8 mouse cellular contexts compared by ENCODE assay signal in the genomic region with DNA sequence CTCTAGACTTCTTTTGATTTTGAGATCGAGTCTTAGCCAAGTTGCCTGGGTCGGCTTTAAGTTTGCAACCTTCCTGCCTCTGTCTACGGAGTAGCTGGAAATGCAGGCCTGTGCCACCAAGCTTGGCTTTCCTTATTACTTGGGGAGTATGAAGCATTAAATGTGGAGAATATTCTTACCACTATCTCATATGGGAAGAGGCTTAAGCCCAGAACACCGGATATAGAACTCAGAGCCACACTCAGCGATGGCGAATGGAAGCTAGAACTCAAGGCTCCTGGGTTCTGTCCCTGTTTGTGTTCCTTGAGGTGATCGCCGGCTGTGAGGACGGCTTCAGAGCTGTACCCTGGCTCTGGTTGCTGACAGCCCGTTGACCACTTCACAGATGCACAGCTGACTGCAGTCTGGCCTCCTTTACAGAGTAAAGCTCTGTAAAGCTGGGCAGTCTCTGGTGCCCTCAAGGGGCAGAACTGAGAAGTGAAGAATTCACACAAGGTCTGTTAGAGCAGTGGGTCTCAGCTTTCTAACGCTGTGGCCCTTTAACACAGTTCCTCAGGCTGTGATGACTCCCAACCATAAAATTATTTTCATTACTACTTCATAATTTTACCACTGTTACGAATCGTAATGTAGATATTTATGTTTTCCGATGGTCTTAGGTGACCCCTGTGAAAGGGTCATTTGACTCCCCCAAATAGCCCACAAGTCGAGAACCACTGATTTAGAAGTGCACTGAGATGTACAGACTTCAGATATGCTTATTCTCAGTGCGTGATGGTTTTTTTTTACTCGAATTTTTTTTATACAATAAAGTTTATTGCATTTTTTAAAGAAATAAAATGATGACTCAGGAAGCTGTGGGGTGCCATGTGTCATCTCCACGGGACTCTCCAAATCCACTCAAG. TPM values are rescaled to one million over a fixed set of nuclear protein-coding genes. Genes with fewer than 3 reads are reported as not detected.
DNase-seq lines count a peak whose midpoint lies in the region; ATAC-seq and TF ChIP-seq lines count a peak whose summit lies in the region.

No protein-coding gene starts in this region.

- TF ChIP-seq CTCF in E14TG2a.4 (conservative IDR thresholded peaks at IDR 0.05; ENCODE audit: low read length) = peak; percentile 43
- TF ChIP-seq CTCF in brain, embryonic 14.5 days (IDR thresholded peaks at IDR 0.05; ENCODE audit: borderline replicate concordance, extremely low read depth, insufficient read depth, insufficient read length) = peak; percentile 89
- peak; percentile 97 for TF ChIP-seq CTCF in heart, postnatal 0 days (IDR thresholded peaks at IDR 0.05; ENCODE audit: low read depth)
- TF ChIP-seq CTCF in liver, embryonic 14.5 days (IDR thresholded peaks at IDR 0.05; ENCODE audit: low read depth) = peak; percentile 92

- TF ChIP-seq POLR2A in brain, embryonic 14.5 days (IDR thresholded peaks at IDR 0.05; ENCODE audit: borderline replicate concordance, extremely low read depth, insufficient read depth, insufficient read length, poor library complexity, severe bottlenecking) = no peak

- peak; percentile 86 for DNase-seq in brain, embryonic 14.5 days (ENCODE audit: low read depth)
- peak; percentile 88 for DNase-seq in heart, postnatal 0 days (ENCODE audit: low spot score)
- peak; percentile 68 to 84 for DNase-seq in kidney, postnatal 36 days
- DNase-seq in liver, embryonic 14.5 days (ENCODE audit: low read depth in 3 of 3, low spot score in 3 of 3) = no peak
- peak; percentile 23 for DNase-seq in testis, postnatal 14 days (ENCODE audit: low spot score)

- no peak overlapping the region for H3K27ac ChIP-seq in heart, postnatal 0 days (ENCODE audit: low read depth)
- no peak overlapping the region for H3K27ac ChIP-seq in liver, embryonic 14.5 days
- H3K27ac ChIP-seq in neural tube, embryonic 13.5 days (replicated peaks) = no peak overlapping the region

- H3K36me3 ChIP-seq in E14TG2a.4 (ENCODE audit: insufficient read depth, low read length) = no peaks in the 10 kb centered on the region
- no peaks in the 10 kb centered on the region for H3K36me3 ChIP-seq in heart, postnatal 0 days (replicated peaks; ENCODE audit: control insufficient read depth, insufficient read depth, low read length)
- H3K36me3 ChIP-seq in liver, embryonic 14.5 days (replicated peaks; ENCODE audit: control insufficient read depth, insufficient read depth, low read depth) = no peaks in the 10 kb centered on the region
- no peaks in the 10 kb centered on the region for H3K36me3 ChIP-seq in neural tube, embryonic 13.5 days

- ATAC-seq in erythroid progenitor cell, adult 5-6 weeks (replicated peaks; ENCODE audit: low FRiP score, poor library complexity, severe bottlenecking) = peak; percentile 55
- ATAC-seq in heart, postnatal 0 days (ENCODE audit: insufficient read depth, low read depth) = peak; percentile 82
- ATAC-seq in liver, embryonic 14.5 days (ENCODE audit: insufficient read depth) = no peak
- ATAC-seq in neural tube, embryonic 13.5 days (ENCODE audit: low read depth) = peak; percentile 97

- no peaks in the 10 kb centered on the region for H3K4me1 ChIP-seq in E14TG2a.4 (replicated peaks; ENCODE audit: low read depth, low read length)
- H3K4me1 ChIP-seq in heart, postnatal 0 days (ENCODE audit: control insufficient read depth, insufficient read depth) = no peaks in the 10 kb centered on the region
- peaks cover 33 to 35% of the 10 kb centered on the region in 2 experiments for H3K4me1 ChIP-seq in liver, embryonic 14.5 days (replicated peaks; ENCODE audit: control insufficient read depth in 2 of 2, insufficient read depth in 2 of 2, low read length in 1 of 2)
- no peaks in the 10 kb centered on the region for H3K4me1 ChIP-seq in neural tube, embryonic 13.5 days (replicated peaks)

- H3K4me3 ChIP-seq in E14TG2a.4 (replicated peaks; ENCODE audit: low read length) = no peak overlapping the region
- no peak overlapping the region for H3K4me3 ChIP-seq in heart, postnatal 0 days (ENCODE audit: low read depth, low read length)
- H3K4me3 ChIP-seq in liver, embryonic 14.5 days (ENCODE audit: insufficient read depth in 1 of 2, low read depth in 2 of 2, low read length in 2 of 2) = no peak overlapping the region
- no peak overlapping the region for H3K4me3 ChIP-seq in neural tube, embryonic 13.5 days

- no peak for TF ChIP-seq EP300 in heart, postnatal 0 days (IDR thresholded peaks at IDR 0.05; ENCODE audit: low read depth)
- TF ChIP-seq EP300 in liver, embryonic 14.5 days (IDR thresholded peaks at IDR 0.05; ENCODE audit: low read depth) = no peak

- WGBS in heart, postnatal 0 days = 54% methylated on average over 18 of the region's 18 CpGs
- WGBS in liver, embryonic 14.5 days (ENCODE audit: insufficient replicate concordance) = 59% methylated on average over 18 of the region's 18 CpGs
- 61% methylated on average over 18 of the region's 18 CpGs for WGBS in neural tube, embryonic 13.5 days

- no peaks in the 10 kb centered on the region for H3K27me3 ChIP-seq in E14TG2a.4 (ENCODE audit: insufficient read depth, low read length)
- H3K27me3 ChIP-seq in heart, postnatal 0 days (ENCODE audit: control insufficient read depth, insufficient read depth, low read length) = no peaks in the 10 kb centered on the region
- no peaks in the 10 kb centered on the region for H3K27me3 ChIP-seq in liver, embryonic 14.5 days (ENCODE audit: control insufficient read depth, insufficient read depth, low read length)
- no peaks in the 10 kb centered on the region for H3K27me3 ChIP-seq in neural tube, embryonic 13.5 days

- H3K9ac ChIP-seq in heart, postnatal 0 days (replicated peaks; ENCODE audit: low read depth, low read length) = no peak overlapping the region
- no peak overlapping the region for H3K9ac ChIP-seq in liver, embryonic 14.5 days (replicated peaks)
- H3K9ac ChIP-seq in neural tube, embryonic 13.5 days = no peak overlapping the region

- H3K4me2 ChIP-seq in heart, postnatal 0 days (ENCODE audit: low read depth, low read length) = no peak overlapping the region; the same call in 1 of the 2 replicates
- H3K4me2 ChIP-seq in liver, embryonic 14.5 days (ENCODE audit: low read depth) = no peak overlapping the region
- no peak overlapping the region for H3K4me2 ChIP-seq in neural tube, embryonic 13.5 days

- H3K9me3 ChIP-seq in E14TG2a.4 (ENCODE audit: low read length) = no peaks in the 10 kb centered on the region
- no peaks in the 10 kb centered on the region for H3K9me3 ChIP-seq in heart, postnatal 0 days (replicated peaks; ENCODE audit: control insufficient read depth, low read length)
- H3K9me3 ChIP-seq in liver, embryonic 14.5 days (ENCODE audit: control insufficient read depth, low read length) = no peaks in the 10 kb centered on the region
- no peaks in the 10 kb centered on the region for H3K9me3 ChIP-seq in neural tube, embryonic 13.5 days

RNA-seq across cellular contexts. Expression of a gene that starts 23.6 kb away (rescaled TPM):
- 16.8 and 18.5 TPM in 2 replicates for polyA plus RNA-seq in brain, embryonic 14.5 days (2012; rRNA removed)
- total RNA-seq in erythroid progenitor cell, adult 5-6 weeks (2015; ENCODE audit: low replicate concordance) = 38.1 and 70.6 TPM in 2 replicates
- 58.3 and 76.5 TPM in 2 replicates for total RNA-seq in erythroid progenitor cell, adult 5-6 weeks (2017; ENCODE audit: low replicate concordance)
- 0.99 and 22.1 TPM in 2 replicates for total RNA-seq in heart, postnatal 0 days (2014; rRNA removed; ENCODE audit: low replicate concordance)
- polyA plus RNA-seq in heart, postnatal 0 days (2015; fragmentation: Nextera tagmentation; extraction: Ambion mirVana) = 7.7 and 10.3 TPM in 2 replicates
- polyA plus RNA-seq in liver, embryonic 14.5 days (2012; rRNA removed) = 1.8 and 2.6 TPM in 2 replicates
- 2.2 and 3.8 TPM in 2 replicates for polyA plus RNA-seq in liver, embryonic 14.5 days (2014; fragmentation: Nextera tagmentation; extraction: Ambion mirVana)
- polyA plus RNA-seq in neural tube, embryonic 13.5 days (2015; fragmentation: Nextera tagmentation; extraction: Ambion mirVana) = 17.6 and 17.9 TPM in 2 replicates

RNA-seq across cellular contexts. Expression of a gene that starts 31.1 kb away (rescaled TPM):
- polyA plus RNA-seq in brain, embryonic 14.5 days (2012; rRNA removed) = 6.5 and 6.7 TPM in 2 replicates
- 0.42 and 4.0 TPM in 2 replicates for total RNA-seq in erythroid progenitor cell, adult 5-6 weeks (2015; ENCODE audit: low replicate concordance)
- total RNA-seq in erythroid progenitor cell, adult 5-6 weeks (2017; ENCODE audit: low replicate concordance) = 0.83 and 3.0 TPM in 2 replicates
- total RNA-seq in heart, postnatal 0 days (2014; rRNA removed; ENCODE audit: low replicate concordance) = 63.0 and 76.5 TPM in 2 replicates
- polyA plus RNA-seq in heart, postnatal 0 days (2015; fragmentation: Nextera tagmentation; extraction: Ambion mirVana) = 19.3 and 26.3 TPM in 2 replicates
- polyA plus RNA-seq in liver, embryonic 14.5 days (2012; rRNA removed) = 0.73 and 0.74 TPM in 2 replicates
- polyA plus RNA-seq in liver, embryonic 14.5 days (2014; fragmentation: Nextera tagmentation; extraction: Ambion mirVana) = 1.1 and 1.2 TPM in 2 replicates
- polyA plus RNA-seq in neural tube, embryonic 13.5 days (2015; fragmentation: Nextera tagmentation; extraction: Ambion mirVana) = 13.0 and 14.4 TPM in 2 replicates

Comparison
In these comparisons a context has a peak if more than half of its experiments do, and no peak if none do; other contexts are left out.
1. CTCF ChIP-seq: peak in every context shown above with its lines; median percentile 97 in heart, postnatal 0 days; 92 in liver, embryonic 14.5 days; 89 in brain, embryonic 14.5 days; 43 in E14TG2a.4.
2. DNase-seq: peak in brain, embryonic 14.5 days (single experiment), heart, postnatal 0 days (single experiment), kidney, postnatal 36 days (2 of 2) and testis, postnatal 14 days (single experiment); none in liver, embryonic 14.5 days (0 of 3).